Comparison of ENCODE assay signal across 7 mouse cellular contexts in genomic region chr7:12818521-12819295, GRCm38 (mm10). TPM values are rescaled to one million over a fixed set of nuclear protein-coding genes. Genes with fewer than 3 reads are reported as not detected.
A peak's percentile ranks its signal among the peaks of the same experiment; 100 is the strongest.
DNase-seq lines count a peak whose midpoint lies in the region; ATAC-seq lines count a peak whose summit lies in the region.

Gene Zfp329, minus strand, starts transcription at chr7:12818858.

- peak within 1 kb of the TSS; percentile 95 for H3K27ac ChIP-seq in embryonic facial prominence, embryonic 10.5 days (replicated peaks)
- no peak within 1 kb of the TSS; the same call in 1 of the 2 replicates for H3K27ac ChIP-seq in limb, embryonic 11.5 days (replicated peaks; ENCODE audit: low read depth, low read length)
- peak within 1 kb of the TSS; percentile 92 for H3K27ac ChIP-seq in midbrain, embryonic 14.5 days (replicated peaks; ENCODE audit: low read depth, low read length)

- H3K9ac ChIP-seq in limb, embryonic 11.5 days (ENCODE audit: low read length), result peak within 1 kb of the TSS; percentile 94
- H3K9ac ChIP-seq in midbrain, embryonic 14.5 days (replicated peaks; ENCODE audit: low read length), result peak within 1 kb of the TSS; percentile 89

- DNase-seq in adrenal gland, postnatal 10 days, result peak; percentile 92
- DNase-seq in embryonic facial prominence, embryonic 10.5 days (ENCODE audit: low spot score), result peak; percentile 94
- DNase-seq in kidney, adult 11 months, result peak; percentile 87
- peak; percentile 94 for DNase-seq in limb, embryonic 11.5 days (ENCODE audit: low spot score)
- peak; percentile 97 for DNase-seq in midbrain, embryonic 14.5 days
- peak; percentile 82 to 88 for DNase-seq in spleen, adult 18-20 months

- peaks cover 41% of the 10 kb centered on the region for H3K9me3 ChIP-seq in embryonic facial prominence, embryonic 10.5 days
- H3K9me3 ChIP-seq in limb, embryonic 11.5 days (ENCODE audit: control insufficient read depth, low read length), result peaks cover 8% of the 10 kb centered on the region; the same call in 1 of the 2 replicates
- peaks cover 37% of the 10 kb centered on the region for H3K9me3 ChIP-seq in midbrain, embryonic 14.5 days (ENCODE audit: control insufficient read depth, low read length)

- H3K36me3 ChIP-seq in embryonic facial prominence, embryonic 10.5 days (replicated peaks), result peaks cover 36% of the 10 kb centered on the region
- H3K36me3 ChIP-seq in limb, embryonic 11.5 days (ENCODE audit: control insufficient read depth, insufficient read depth, low read length), result peaks cover 4% of the 10 kb centered on the region; the same call in 1 of the 2 replicates
- peaks cover 16% of the 10 kb centered on the region for H3K36me3 ChIP-seq in midbrain, embryonic 14.5 days (ENCODE audit: control insufficient read depth, insufficient read depth, low read length)

- ATAC-seq in granulocyte monocyte progenitor cell, adult 5-6 weeks (replicated peaks; ENCODE audit: poor library complexity, severe bottlenecking), result peak; percentile 99
- peak; percentile 93 for ATAC-seq in limb, embryonic 11.5 days (ENCODE audit: insufficient number of reproducible peaks, low FRiP score, low TSS enrichment, low read depth)
- ATAC-seq in midbrain, embryonic 14.5 days (ENCODE audit: low FRiP score, low TSS enrichment), result peak; percentile 96

- H3K4me1 ChIP-seq in embryonic facial prominence, embryonic 10.5 days, result peaks cover 5% of the 10 kb centered on the region; the same call in 1 of the 2 replicates
- H3K4me1 ChIP-seq in limb, embryonic 11.5 days (ENCODE audit: control insufficient read depth, insufficient read depth, low read length), result no peaks in the 10 kb centered on the region
- no peaks in the 10 kb centered on the region for H3K4me1 ChIP-seq in midbrain, embryonic 14.5 days (ENCODE audit: control insufficient read depth, insufficient read depth, low read length)

- no peaks in the 10 kb centered on the region for H3K27me3 ChIP-seq in embryonic facial prominence, embryonic 10.5 days (replicated peaks; ENCODE audit: low read depth, poor library complexity, severe bottlenecking)
- no peaks in the 10 kb centered on the region for H3K27me3 ChIP-seq in limb, embryonic 11.5 days (ENCODE audit: control insufficient read depth, insufficient read depth, low read length)
- no peaks in the 10 kb centered on the region for H3K27me3 ChIP-seq in midbrain, embryonic 14.5 days (ENCODE audit: control insufficient read depth, insufficient read depth, low read length)

- peak within 1 kb of the TSS; percentile 55 for H3K4me2 ChIP-seq in limb, embryonic 11.5 days (ENCODE audit: low read depth, severe bottlenecking)
- H3K4me2 ChIP-seq in midbrain, embryonic 14.5 days (ENCODE audit: low read length), result peak within 1 kb of the TSS; percentile 61

- H3K4me3 ChIP-seq in embryonic facial prominence, embryonic 10.5 days, result peak within 1 kb of the TSS; percentile 92
- peak within 1 kb of the TSS; percentile 87 for H3K4me3 ChIP-seq in limb, embryonic 11.5 days (ENCODE audit: low read depth, low read length)
- peak within 1 kb of the TSS; percentile 74 for H3K4me3 ChIP-seq in midbrain, embryonic 14.5 days (replicated peaks; ENCODE audit: low read depth, low read length)

- under 1% methylated on average over 40 of the region's 40 CpGs for WGBS in embryonic facial prominence, embryonic 10.5 days
- WGBS in limb, embryonic 11.5 days, result under 1% methylated on average over 40 of the region's 40 CpGs
- under 1% methylated on average over 40 of the region's 40 CpGs for WGBS in midbrain, embryonic 14.5 days

RNA-seq across cellular contexts. Expression of gene Zfp329, which starts in this region (rescaled TPM):
- 10 to 100 TPM in 1 of 2 experiments, 1 to 10 TPM in 1; 7.8 to 14.0 TPM for total RNA-seq in adrenal gland, postnatal 10 days (2021)
- 16.1 and 20.4 TPM in 2 replicates for polyA plus RNA-seq in embryonic facial prominence, embryonic 10.5 days (2016; fragmentation: Nextera tagmentation; extraction: Ambion mirVana)
- 9.1 and 16.6 TPM in 2 replicates for total RNA-seq in granulocyte monocyte progenitor cell, adult 5-6 weeks (2014; fragmentation: Nextera tagmentation)
- 6.7 and 8.3 TPM in 2 replicates for total RNA-seq in granulocyte monocyte progenitor cell, adult 5-6 weeks (2017)
- polyA plus RNA-seq in limb, embryonic 11.5 days (2014; fragmentation: Nextera tagmentation; extraction: Ambion mirVana), result 18.5 and 21.1 TPM in 2 replicates
- 35.5 and 37.9 TPM in 2 replicates for polyA plus RNA-seq in midbrain, embryonic 14.5 days (2014; fragmentation: Nextera tagmentation; extraction: Ambion mirVana)
